Mouse (Mus musculus): ENCODE data around the gene Eif2s1.
"Not testable (repeated sequence)": the region's sequence is repeated elsewhere in the genome, so short reads cannot be mapped to it uniquely, and the experiment has no call there.

Eif2s1 gene

GRCm38 (mm10) chr12:78914458-78914857 lies 52.8 kb downstream of the Eif2s1 start:
- DNase-seq (ENCODE audit: low spot score), result no peak

- DNase-seq (ENCODE audit: low spot score), result no peak
Measured at GRCm38 (mm10) chr12:78915561-78915960, 53.9 kb downstream of the Eif2s1 start.

GRCm38 (mm10) chr12:78916278-78916677 lies 54.7 kb downstream of the Eif2s1 start:
- no peak for DNase-seq (ENCODE audit: low spot score)

- DNase-seq (ENCODE audit: low spot score), result peak; percentile 92
Measured at GRCm38 (mm10) chr12:78918227-78919078, 56.8 kb downstream of the Eif2s1 start.

- peak; percentile 81 for DNase-seq (ENCODE audit: low spot score)
Measured at GRCm38 (mm10) chr12:78919079-78919712, 57.6 kb downstream of the Eif2s1 start.

- DNase-seq (ENCODE audit: low spot score), result no peak
Measured at GRCm38 (mm10) chr12:78921421-78921820, 59.8 kb downstream of the Eif2s1 start.

- DNase-seq (ENCODE audit: low spot score), result no peak
Measured at GRCm38 (mm10) chr12:78922058-78922457, 60.4 kb downstream of the Eif2s1 start.

GRCm38 (mm10) chr12:78922977-78923376 lies 61.4 kb downstream of the Eif2s1 start:
- not testable (repeated sequence) for DNase-seq (ENCODE audit: low spot score)

GRCm38 (mm10) chr12:78923539-78924189 lies 62.0 kb downstream of the Eif2s1 start:
- DNase-seq (ENCODE audit: low spot score), result no peak

GRCm38 (mm10) chr12:78927287-78927686 lies 65.7 kb downstream of the Eif2s1 start:
- no peak for DNase-seq (ENCODE audit: low spot score)

GRCm38 (mm10) chr12:78929900-78930299 lies 68.3 kb downstream of the Eif2s1 start:
- DNase-seq (ENCODE audit: low spot score), result no peak

GRCm38 (mm10) chr12:78936494-78936893 lies 74.9 kb downstream of the Eif2s1 start:
- DNase-seq (ENCODE audit: low spot score), result no peak

Measured in retina, embryonic 14.5 days (tissue).